In genomic region chr5:144276898-144277630, GRCm38 (mm10) we compare ENCODE assay signal across 14 mouse cellular contexts. TPM values are rescaled to one million over a fixed set of nuclear protein-coding genes. Genes with fewer than 3 reads are reported as not detected.
A peak's percentile ranks its signal among the peaks of the same experiment; 100 is the strongest.
DNase-seq lines count a peak whose midpoint lies in the region; ATAC-seq and TF ChIP-seq lines count a peak whose summit lies in the region.
"Had no signal": no experiment of that assay in that cellular context is flagged by ENCODE, and none has a peak within 500 bp of the region (broad histone marks: within the 10 kb centered on the region; RNA-seq: fewer than 3 reads in every experiment).

No protein-coding gene starts in this region.

- WGBS in lung, embryonic 14.5 days: 76% methylated on average over 17 of the region's 17 CpGs
- WGBS in lung, postnatal 0 days: 83% methylated on average over 17 of the region's 17 CpGs
- WGBS in liver, embryonic 13.5 days (ENCODE audit: insufficient replicate concordance): 30% methylated on average over 17 of the region's 17 CpGs
- 87% methylated on average over 17 of the region's 17 CpGs for WGBS in midbrain, embryonic 15.5 days

- no peaks in the 10 kb centered on the region for H3K9me3 ChIP-seq in lung, embryonic 14.5 days (ENCODE audit: low read depth, low read length)
- H3K9me3 ChIP-seq in lung, postnatal 0 days (ENCODE audit: low read length): no peaks in the 10 kb centered on the region
- no peaks in the 10 kb centered on the region for H3K9me3 ChIP-seq in G1E (replicated peaks)
- no peaks in the 10 kb centered on the region for H3K9me3 ChIP-seq in liver, embryonic 13.5 days (replicated peaks)
- no peaks in the 10 kb centered on the region for H3K9me3 ChIP-seq in midbrain, embryonic 15.5 days
- H3K9me3 ChIP-seq: forebrain, embryonic 10.5 days; hindbrain, embryonic 12.5 days; midbrain, embryonic 13.5 days had no signal

- no peak for DNase-seq in lung, embryonic 14.5 days
- no peak for DNase-seq in lung, postnatal 0 days (ENCODE audit: low spot score)
- peak; percentile 69 for DNase-seq in G1E (ENCODE audit: low spot score)
- no peak for DNase-seq in liver, embryonic 13.5 days
- DNase-seq in splenic B cell, adult 2 months (ENCODE audit: low read depth, low spot score): peak; percentile 86
- DNase-seq in left cerebral cortex, postnatal 25 days (ENCODE audit: low spot score in 2 of 2): no peak
- DNase-seq in urinary bladder, adult 18-20 months (ENCODE audit: low spot score in 2 of 2): no peak
- DNase-seq: adrenal gland, postnatal 10 days; cerebellum, adult 11 months; kidney, postnatal 14 days had no signal

- peaks cover 18% of the 10 kb centered on the region; the same call in 1 of the 2 replicates for H3K36me3 ChIP-seq in lung, embryonic 14.5 days (ENCODE audit: insufficient read depth)
- peaks cover 5% of the 10 kb centered on the region; the same call in 1 of the 2 replicates for H3K36me3 ChIP-seq in lung, postnatal 0 days (ENCODE audit: insufficient read depth, low read length)
- peaks cover 10% of the 10 kb centered on the region for H3K36me3 ChIP-seq in G1E (replicated peaks)
- H3K36me3 ChIP-seq in liver, embryonic 13.5 days: no peaks in the 10 kb centered on the region
- no peaks in the 10 kb centered on the region for H3K36me3 ChIP-seq in splenic B cell, adult 2 months (ENCODE audit: control insufficient read depth, insufficient read depth, low read length, poor library complexity, severe bottlenecking)
- no peaks in the 10 kb centered on the region for H3K36me3 ChIP-seq in midbrain, embryonic 15.5 days (replicated peaks)

- no peak overlapping the region for H3K4me2 ChIP-seq in lung, embryonic 14.5 days
- H3K4me2 ChIP-seq in lung, postnatal 0 days (replicated peaks; ENCODE audit: low read depth, low read length): no peak overlapping the region
- H3K4me2 ChIP-seq in liver, embryonic 13.5 days: no peak overlapping the region
- no peak overlapping the region for H3K4me2 ChIP-seq in midbrain, embryonic 15.5 days
- H3K4me2 ChIP-seq: hindbrain, embryonic 12.5 days; midbrain, embryonic 13.5 days had no signal

- ATAC-seq in lung, embryonic 14.5 days (ENCODE audit: insufficient read depth): 0 out of 2 replicates have a peak, but pooled peaks have one; percentile 15
- ATAC-seq in lung, postnatal 0 days: no peak
- ATAC-seq in G1E (ENCODE audit: extremely low read depth, insufficient number of reproducible peaks, low FRiP score, poor library complexity, severe bottlenecking): peak; percentile 92
- peak; percentile 34; the same call in 1 of the 2 replicates for ATAC-seq in liver, embryonic 13.5 days (ENCODE audit: low read depth)
- no peak for ATAC-seq in midbrain, embryonic 15.5 days (replicated peaks)
- ATAC-seq: midbrain, embryonic 13.5 days had no signal

- H3K27me3 ChIP-seq in lung, embryonic 14.5 days (ENCODE audit: insufficient read depth, low read length): no peaks in the 10 kb centered on the region
- no peaks in the 10 kb centered on the region for H3K27me3 ChIP-seq in lung, postnatal 0 days (replicated peaks; ENCODE audit: insufficient read depth, low read length)
- H3K27me3 ChIP-seq in G1E (ENCODE audit: insufficient read depth, low read length): no peaks in the 10 kb centered on the region
- H3K27me3 ChIP-seq in liver, embryonic 13.5 days: no peaks in the 10 kb centered on the region
- no peaks in the 10 kb centered on the region for H3K27me3 ChIP-seq in splenic B cell, adult 2 months (ENCODE audit: control insufficient read depth, insufficient read depth, low read length, poor library complexity, severe bottlenecking)
- H3K27me3 ChIP-seq in midbrain, embryonic 15.5 days (replicated peaks): no peaks in the 10 kb centered on the region
- H3K27me3 ChIP-seq: hindbrain, embryonic 12.5 days; midbrain, embryonic 13.5 days had no signal

- TF ChIP-seq CTCF in lung, embryonic 14.5 days (IDR thresholded peaks at IDR 0.05; ENCODE audit: low read depth): no peak
- TF ChIP-seq CTCF in lung, postnatal 0 days (IDR thresholded peaks at IDR 0.05): no peak
- TF ChIP-seq CTCF in G1E (IDR thresholded peaks at IDR 0.05; ENCODE audit: low read depth, low read length): no peak

- no peak overlapping the region for H3K9ac ChIP-seq in lung, embryonic 14.5 days
- no peak overlapping the region for H3K9ac ChIP-seq in lung, postnatal 0 days (replicated peaks; ENCODE audit: low read depth)
- H3K9ac ChIP-seq in liver, embryonic 13.5 days: no peak overlapping the region
- no peak overlapping the region for H3K9ac ChIP-seq in midbrain, embryonic 15.5 days
- H3K9ac ChIP-seq: hindbrain, embryonic 12.5 days; midbrain, embryonic 13.5 days had no signal

- intact Hi-C loops in left cerebral cortex, postnatal 25 days (cut with DNase I): no loop called here

- TF ChIP-seq EP300 in lung, postnatal 0 days (IDR thresholded peaks at IDR 0.05): no peak

- no peak overlapping the region for H3K27ac ChIP-seq in lung, embryonic 14.5 days (ENCODE audit: low read depth)
- no peak overlapping the region for H3K27ac ChIP-seq in lung, postnatal 0 days (ENCODE audit: low read length)
- no peak overlapping the region for H3K27ac ChIP-seq in liver, embryonic 13.5 days
- no peak overlapping the region for H3K27ac ChIP-seq in midbrain, embryonic 15.5 days
- H3K27ac ChIP-seq: forebrain, embryonic 10.5 days; hindbrain, embryonic 12.5 days; midbrain, embryonic 13.5 days had no signal

- H3K4me1 ChIP-seq in lung, embryonic 14.5 days (ENCODE audit: insufficient read depth): no peaks in the 10 kb centered on the region
- no peaks in the 10 kb centered on the region for H3K4me1 ChIP-seq in lung, postnatal 0 days (ENCODE audit: insufficient read depth, low read depth, low read length)
- peaks cover 9% of the 10 kb centered on the region for H3K4me1 ChIP-seq in G1E (ENCODE audit: insufficient read depth, low read depth, low read length)
- peaks cover 3% of the 10 kb centered on the region; the same call in 1 of the 2 replicates for H3K4me1 ChIP-seq in liver, embryonic 13.5 days (replicated peaks)
- H3K4me1 ChIP-seq in midbrain, embryonic 15.5 days: no peaks in the 10 kb centered on the region
- H3K4me1 ChIP-seq: hindbrain, embryonic 12.5 days had no signal

- no peak overlapping the region for H3K4me3 ChIP-seq in lung, embryonic 14.5 days (ENCODE audit: low read depth, low read length)
- no peak overlapping the region for H3K4me3 ChIP-seq in lung, postnatal 0 days (ENCODE audit: low read depth, low read length)
- no peak overlapping the region for H3K4me3 ChIP-seq in G1E (ENCODE audit: low read depth, low read length)
- no peak overlapping the region for H3K4me3 ChIP-seq in liver, embryonic 13.5 days (replicated peaks)
- H3K4me3 ChIP-seq in midbrain, embryonic 15.5 days: no peak overlapping the region
- H3K4me3 ChIP-seq: forebrain, embryonic 10.5 days; hindbrain, embryonic 12.5 days; midbrain, embryonic 13.5 days had no signal

RNA-seq across cellular contexts. Expression of gene Bri3, which starts 32.8 kb away (rescaled TPM):
- polyA plus RNA-seq in lung, embryonic 14.5 days (2014; fragmentation: Nextera tagmentation; extraction: Ambion mirVana): 128 and 145 TPM in 2 replicates
- polyA plus RNA-seq in lung, postnatal 0 days (2015; fragmentation: Nextera tagmentation; extraction: Ambion mirVana): 278 and 286 TPM in 2 replicates
- 33.0 and 37.6 TPM in 2 replicates for total RNA-seq in G1E (2014; fragmentation: Nextera tagmentation)
- total RNA-seq in G1E (2017): 60.2 and 63.4 TPM in 2 replicates
- polyA plus RNA-seq in G1E (2012): 58.1 and 75.9 TPM in 2 replicates
- 25.1 and 25.4 TPM in 2 replicates for polyA plus RNA-seq in liver, embryonic 13.5 days (2015; fragmentation: Nextera tagmentation; extraction: Ambion mirVana)
- 10 to 100 TPM; 64.0 to 65.8 TPM for total RNA-seq in left cerebral cortex, postnatal 25 days (2021)
- polyA plus RNA-seq in midbrain, embryonic 15.5 days (2015; fragmentation: Nextera tagmentation; extraction: Ambion mirVana): 108 and 113 TPM in 2 replicates

RNA-seq across cellular contexts. Expression of gene Tecpr1, which starts 53.6 kb away (rescaled TPM):
- polyA plus RNA-seq in lung, embryonic 14.5 days (2014; fragmentation: Nextera tagmentation; extraction: Ambion mirVana): 17.0 and 19.3 TPM in 2 replicates
- polyA plus RNA-seq in lung, postnatal 0 days (2015; fragmentation: Nextera tagmentation; extraction: Ambion mirVana): 34.1 and 35.0 TPM in 2 replicates
- total RNA-seq in G1E (2014; fragmentation: Nextera tagmentation) (7.0 and 10.8 TPM in 2 replicates), G1E (2017) (17.5 and 20.1 TPM in 2 replicates)
- polyA plus RNA-seq in G1E (2012): 5.8 and 6.9 TPM in 2 replicates
- polyA plus RNA-seq in liver, embryonic 13.5 days (2015; fragmentation: Nextera tagmentation; extraction: Ambion mirVana): 2.8 and 3.2 TPM in 2 replicates
- 10 to 100 TPM; 86.6 to 87.7 TPM for total RNA-seq in left cerebral cortex, postnatal 25 days (2021)
- 53.6 and 56.0 TPM in 2 replicates for polyA plus RNA-seq in midbrain, embryonic 15.5 days (2015; fragmentation: Nextera tagmentation; extraction: Ambion mirVana)

Comparison
In these comparisons a context has a peak if more than half of its experiments do, and no peak if none do; other contexts are left out.
1. ATAC-seq: peak in lung, embryonic 14.5 days (single experiment), G1E (single experiment) and liver, embryonic 13.5 days (single experiment); none in lung, postnatal 0 days (single experiment) and midbrain, embryonic 15.5 days (single experiment).
2. DNase-seq: peak in G1E (single experiment) and splenic B cell, adult 2 months (single experiment); none in lung, embryonic 14.5 days (single experiment), lung, postnatal 0 days (single experiment), liver, embryonic 13.5 days (single experiment), left cerebral cortex, postnatal 25 days (0 of 2) and urinary bladder, adult 18-20 months (0 of 2).